Mouse (Mus musculus): ENCODE measurements at regions not wholly inside any gene's neighbourhood (a gene's known extent, or its start where the extent isn't known, plus 50 kb on each side); places are given as distances from the start of the nearest gene placed in this dataset.

DNA sequence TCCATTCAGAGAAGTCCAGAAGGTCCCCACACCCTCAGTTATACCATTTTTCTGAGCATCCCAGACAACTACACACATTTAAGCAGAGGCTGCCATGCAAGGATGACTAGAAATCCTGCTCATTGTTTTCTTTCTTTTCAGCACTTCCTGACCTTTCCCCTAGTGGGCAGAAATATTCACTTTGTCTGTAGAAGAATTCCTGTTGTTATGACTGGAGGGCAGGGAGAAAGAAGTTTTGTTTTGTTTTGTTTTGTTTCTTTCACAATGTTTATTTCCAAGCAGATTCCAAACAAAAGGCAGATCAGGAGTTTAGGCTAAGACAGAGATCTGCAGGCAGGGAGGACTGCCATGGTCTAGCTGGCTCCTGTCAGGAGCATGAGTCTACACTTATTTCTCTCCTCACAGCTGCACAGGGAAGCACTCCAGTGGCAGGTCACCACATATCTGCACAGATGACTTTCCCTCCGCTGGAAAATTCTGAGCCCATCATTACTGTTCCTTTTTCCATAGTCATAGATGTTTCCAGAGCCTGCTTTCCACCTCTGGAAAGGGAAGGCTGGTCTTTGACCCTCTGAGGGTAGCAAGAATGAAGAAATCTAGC, 182.5 kb upstream of the Dyrk2 start:
- no peak for TF ChIP-seq CTCF (IDR thresholded peaks at IDR 0.05; ENCODE audit: extremely low read depth, insufficient read depth, insufficient read length, insufficient replicate concordance)
- no peak for TF ChIP-seq POLR2A (IDR thresholded peaks at IDR 0.05; ENCODE audit: low read depth, low read length)
